ENCODE assay signal across 8 mouse cellular contexts in the genomic region with DNA sequence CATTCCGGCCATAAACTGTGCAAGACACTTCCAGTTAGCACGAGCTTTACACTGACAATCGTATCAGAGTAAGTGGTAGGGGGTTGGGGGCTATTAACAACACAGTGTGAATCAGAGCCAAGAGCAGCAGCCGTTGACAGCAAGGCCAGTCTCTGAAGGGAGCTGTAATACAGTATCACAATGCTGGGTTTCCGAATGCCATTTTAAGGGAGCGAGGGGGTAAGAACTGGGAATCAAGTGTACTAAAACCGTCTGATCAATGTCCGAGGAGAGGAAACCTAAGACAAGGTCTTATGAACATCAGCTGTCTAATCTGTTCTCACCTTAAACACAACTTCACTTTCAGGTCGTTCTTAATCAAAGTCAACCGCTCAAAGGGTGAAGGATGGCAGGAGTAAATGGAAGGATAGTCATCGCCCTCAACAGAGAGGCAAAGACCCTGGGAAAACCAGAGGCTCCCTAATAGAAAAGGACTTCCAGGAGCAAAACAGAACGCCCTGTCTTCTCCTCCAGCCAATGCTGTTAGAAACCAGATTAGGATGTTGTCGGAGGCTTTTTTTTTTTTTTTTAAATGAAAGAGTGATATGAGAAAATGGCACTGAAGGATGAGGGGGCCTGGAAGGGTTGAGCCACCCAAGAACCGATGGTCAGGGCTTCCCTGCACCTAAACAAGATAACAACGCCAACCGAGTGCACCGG. TPM values are rescaled to one million over a fixed set of nuclear protein-coding genes. Genes with fewer than 3 reads are reported as not detected.
DNase-seq lines count a peak whose midpoint lies in the region; ATAC-seq and TF ChIP-seq lines count a peak whose summit lies in the region.

No protein-coding gene starts in this region.

- H3K36me3 ChIP-seq in ES-Bruce4 (ENCODE audit: control insufficient read depth, insufficient read depth, low read length, poor library complexity, severe bottlenecking): 0 out of 2 replicates have a peak, but pooled peaks cover 3% of the 10 kb centered on the region
- 0 out of 2 replicates have a peak, but pooled peaks cover 3% of the 10 kb centered on the region for H3K36me3 ChIP-seq in heart, embryonic 14.5 days (ENCODE audit: control insufficient read depth, insufficient read depth, low read length)
- H3K36me3 ChIP-seq in lung, postnatal 0 days (ENCODE audit: insufficient read depth, low read length): no peaks in the 10 kb centered on the region

- peak overlapping the region; percentile 88 for H3K9ac ChIP-seq in ES-Bruce4 (ENCODE audit: low read depth, poor library complexity, severe bottlenecking)
- peak overlapping the region; percentile 78 for H3K9ac ChIP-seq in heart, embryonic 14.5 days (ENCODE audit: low read length)
- peak overlapping the region; percentile 76 for H3K9ac ChIP-seq in lung, postnatal 0 days (replicated peaks; ENCODE audit: low read depth)

- TF ChIP-seq CTCF in ES-Bruce4 (IDR thresholded peaks at IDR 0.05; ENCODE audit: low read depth, low read length): no peak
- no peak for TF ChIP-seq CTCF in cortical plate, adult 2 months (IDR thresholded peaks at IDR 0.05; ENCODE audit: extremely low read depth, insufficient read depth, low read length)
- TF ChIP-seq CTCF in lung, postnatal 0 days (IDR thresholded peaks at IDR 0.05): no peak

- no peaks in the 10 kb centered on the region for H3K9me3 ChIP-seq in ES-Bruce4 (replicated peaks; ENCODE audit: control insufficient read depth, insufficient read depth, low read length, poor library complexity, severe bottlenecking)
- no peaks in the 10 kb centered on the region for H3K9me3 ChIP-seq in heart, embryonic 14.5 days (ENCODE audit: control insufficient read depth, low read length)
- H3K9me3 ChIP-seq in lung, postnatal 0 days (ENCODE audit: low read length): no peaks in the 10 kb centered on the region

- peaks cover 1% of the 10 kb centered on the region for H3K4me1 ChIP-seq in ES-Bruce4 (ENCODE audit: control insufficient read depth, insufficient read depth, low read length)
- H3K4me1 ChIP-seq in cortical plate, adult 2 months (ENCODE audit: control insufficient read depth, insufficient read depth, low read length): no peaks in the 10 kb centered on the region
- peaks cover 2 to 12% of the 10 kb centered on the region in 2 experiments; a peak in 3 of 4 replicates for H3K4me1 ChIP-seq in heart, embryonic 14.5 days (ENCODE audit: control insufficient read depth in 2 of 2, insufficient read depth in 2 of 2, low read length in 2 of 2)
- H3K4me1 ChIP-seq in lung, postnatal 0 days (ENCODE audit: insufficient read depth, low read depth, low read length): no peaks in the 10 kb centered on the region; the same call in 1 of the 2 replicates

- TF ChIP-seq POLR2A in ES-Bruce4 (IDR thresholded peaks at IDR 0.05; ENCODE audit: insufficient read depth, low read length): no peak
- TF ChIP-seq POLR2A in cortical plate, adult 2 months (IDR thresholded peaks at IDR 0.05; ENCODE audit: extremely low read depth, insufficient read depth, low read length): no peak

- peak overlapping the region; percentile 90 for H3K4me2 ChIP-seq in heart, embryonic 14.5 days (ENCODE audit: low read length)
- H3K4me2 ChIP-seq in lung, postnatal 0 days (replicated peaks; ENCODE audit: low read depth, low read length): peak overlapping the region; percentile 88

- peak overlapping the region; percentile 90 for H3K4me3 ChIP-seq in ES-Bruce4 (ENCODE audit: low read depth, low read length)
- peak overlapping the region; percentile 100 for H3K4me3 ChIP-seq in cortical plate, adult 2 months (ENCODE audit: insufficient read depth, low read length)
- peak overlapping the region; percentile 68 to 71 for H3K4me3 ChIP-seq in heart, embryonic 14.5 days (ENCODE audit: control insufficient read depth in 1 of 2, insufficient read depth in 1 of 2, low read depth in 1 of 2, low read length in 2 of 2)
- peak overlapping the region; percentile 87 for H3K4me3 ChIP-seq in lung, postnatal 0 days (ENCODE audit: low read depth, low read length)

- 1% methylated on average over 17 of the region's 17 CpGs for WGBS in heart, embryonic 14.5 days
- 3% methylated on average over 17 of the region's 17 CpGs for WGBS in lung, postnatal 0 days

- ATAC-seq in heart, embryonic 14.5 days (ENCODE audit: insufficient number of reproducible peaks, insufficient read depth, low FRiP score, low read depth): no peak
- ATAC-seq in lung, postnatal 0 days: no peak
- ATAC-seq in megakaryocyte progenitor cell, adult 5-6 weeks (replicated peaks; ENCODE audit: poor library complexity): no peak

- no peak overlapping the region for H3K27ac ChIP-seq in ES-Bruce4 (ENCODE audit: insufficient read depth, low read length)
- no peak overlapping the region for H3K27ac ChIP-seq in cortical plate, adult 2 months (ENCODE audit: insufficient read depth, low read length)
- peak overlapping the region; percentile 19 to 74 for H3K27ac ChIP-seq in heart, embryonic 14.5 days (replicated peaks in 1 of 2; ENCODE audit: control insufficient read depth in 1 of 2, insufficient read depth in 1 of 2, low read depth in 2 of 2, low read length in 2 of 2)
- H3K27ac ChIP-seq in lung, postnatal 0 days (ENCODE audit: low read length): peak overlapping the region; percentile 85; the same call in 1 of the 2 replicates

- no peak for TF ChIP-seq EP300 in ES-Bruce4 (IDR thresholded peaks at IDR 0.05; ENCODE audit: insufficient read depth, low read depth, low read length)
- TF ChIP-seq EP300 in lung, postnatal 0 days (IDR thresholded peaks at IDR 0.05): no peak

- peak; percentile 34 for DNase-seq in 416B (ENCODE audit: low read depth)
- peak; percentile 12 for DNase-seq in kidney, postnatal 14 days
- DNase-seq in lung, postnatal 0 days (ENCODE audit: low spot score): peak; percentile 14
- peak; percentile 4 for DNase-seq in right cerebral cortex, postnatal 4 days

- H3K27me3 ChIP-seq in ES-Bruce4 (ENCODE audit: control insufficient read depth, insufficient read depth, low read length, poor library complexity, severe bottlenecking): no peaks in the 10 kb centered on the region
- H3K27me3 ChIP-seq in heart, embryonic 14.5 days (ENCODE audit: control insufficient read depth, insufficient read depth, low read length): no peaks in the 10 kb centered on the region
- H3K27me3 ChIP-seq in lung, postnatal 0 days (replicated peaks; ENCODE audit: insufficient read depth, low read length): no peaks in the 10 kb centered on the region

RNA-seq across cellular contexts. Expression of a gene that starts 1.0 kb away (rescaled TPM):
- polyA plus RNA-seq in ES-Bruce4 (2011; ENCODE audit: insufficient read depth, insufficient read length, low read depth, missing spikeins): 46.4 and 71.2 TPM in 2 replicates
- 55.0 and 57.3 TPM in 2 replicates for polyA plus RNA-seq in cortical plate, adult 2 months (2012; rRNA removed)
- polyA plus RNA-seq in heart, embryonic 14.5 days (2014; fragmentation: Nextera tagmentation; extraction: Ambion mirVana): 6.2 and 7.3 TPM in 2 replicates
- polyA plus RNA-seq in lung, postnatal 0 days (2015; fragmentation: Nextera tagmentation; extraction: Ambion mirVana): 4.1 and 4.5 TPM in 2 replicates
- total RNA-seq in megakaryocyte progenitor cell, adult 5-6 weeks (2015): 12.6 and 14.6 TPM in 2 replicates
- total RNA-seq in megakaryocyte progenitor cell, adult 5-6 weeks (2017): 11.1 and 23.8 TPM in 2 replicates

RNA-seq across cellular contexts. Expression of a gene that starts 31.3 kb away (rescaled TPM):
- polyA plus RNA-seq in ES-Bruce4 (2011; ENCODE audit: insufficient read depth, insufficient read length, low read depth, missing spikeins): not detected in 2 replicates
- 0.23 TPM in 1 of 2 replicates, not detected in the other for polyA plus RNA-seq in cortical plate, adult 2 months (2012; rRNA removed)
- not detected in 2 replicates for polyA plus RNA-seq in heart, embryonic 14.5 days (2014; fragmentation: Nextera tagmentation; extraction: Ambion mirVana)
- 0.24 TPM in 1 of 2 replicates, not detected in the other for polyA plus RNA-seq in lung, postnatal 0 days (2015; fragmentation: Nextera tagmentation; extraction: Ambion mirVana)
- total RNA-seq in megakaryocyte progenitor cell, adult 5-6 weeks (2015): not detected in 2 replicates
- not detected in 2 replicates for total RNA-seq in megakaryocyte progenitor cell, adult 5-6 weeks (2017)

Comparison
In these comparisons a context has a peak if more than half of its experiments do, and no peak if none do; other contexts are left out.
1. H3K27ac ChIP-seq: peak in heart, embryonic 14.5 days (2 of 2) and lung, postnatal 0 days (single experiment); none in ES-Bruce4 (single experiment) and cortical plate, adult 2 months (single experiment).
2. Peak in every context shown above with its lines, with median percentiles within 50 percentile points of each other: DNase-seq, H3K4me3 ChIP-seq and H3K9ac ChIP-seq.